ENCODE assay signal across 10 mouse cellular contexts in genomic region chr10:127825386-127825785, GRCm38 (mm10). TPM values are rescaled to one million over a fixed set of nuclear protein-coding genes. Genes with fewer than 3 reads are reported as not detected.
DNase-seq lines count a peak whose midpoint lies in the region; ATAC-seq lines count a peak whose summit lies in the region.
"Had no signal": no experiment of that assay in that cellular context is flagged by ENCODE, and none has a peak within 500 bp of the region (broad histone marks: within the 10 kb centered on the region; RNA-seq: fewer than 3 reads in every experiment).

No protein-coding gene starts in this region.

- no peaks in the 10 kb centered on the region for H3K36me3 ChIP-seq in hindbrain, embryonic 10.5 days
- H3K36me3 ChIP-seq in hindbrain, embryonic 14.5 days (replicated peaks; ENCODE audit: control insufficient read depth, insufficient read depth): no peaks in the 10 kb centered on the region
- H3K36me3 ChIP-seq in neural tube, embryonic 15.5 days: no peaks in the 10 kb centered on the region
- no peaks in the 10 kb centered on the region for H3K36me3 ChIP-seq in hindbrain, embryonic 13.5 days
- H3K36me3 ChIP-seq: neural tube, embryonic 12.5 days had no signal

- no peaks in the 10 kb centered on the region for H3K27me3 ChIP-seq in hindbrain, embryonic 10.5 days (ENCODE audit: insufficient read depth, poor library complexity, severe bottlenecking)
- no peaks in the 10 kb centered on the region for H3K27me3 ChIP-seq in hindbrain, embryonic 14.5 days (ENCODE audit: control insufficient read depth, insufficient read depth, low read length)
- H3K27me3 ChIP-seq in neural tube, embryonic 15.5 days (replicated peaks): no peaks in the 10 kb centered on the region
- H3K27me3 ChIP-seq in hindbrain, embryonic 13.5 days: no peaks in the 10 kb centered on the region
- H3K27me3 ChIP-seq: neural tube, embryonic 12.5 days had no signal

- no peak overlapping the region for H3K4me3 ChIP-seq in hindbrain, embryonic 10.5 days
- no peak overlapping the region for H3K4me3 ChIP-seq in hindbrain, embryonic 14.5 days (replicated peaks; ENCODE audit: low read length)
- H3K4me3 ChIP-seq in neural tube, embryonic 15.5 days (replicated peaks): no peak overlapping the region
- no peak overlapping the region for H3K4me3 ChIP-seq in hindbrain, embryonic 13.5 days
- H3K4me3 ChIP-seq: neural tube, embryonic 12.5 days had no signal

- H3K9ac ChIP-seq in hindbrain, embryonic 14.5 days: no peak overlapping the region
- H3K9ac ChIP-seq in neural tube, embryonic 15.5 days (replicated peaks): no peak overlapping the region
- no peak overlapping the region for H3K9ac ChIP-seq in hindbrain, embryonic 13.5 days
- H3K9ac ChIP-seq: neural tube, embryonic 12.5 days had no signal

- no peak overlapping the region for H3K27ac ChIP-seq in hindbrain, embryonic 10.5 days
- H3K27ac ChIP-seq in hindbrain, embryonic 14.5 days: no peak overlapping the region
- no peak overlapping the region for H3K27ac ChIP-seq in neural tube, embryonic 15.5 days (replicated peaks)
- no peak overlapping the region for H3K27ac ChIP-seq in hindbrain, embryonic 13.5 days
- H3K27ac ChIP-seq: neural tube, embryonic 12.5 days had no signal

- no peak overlapping the region for H3K4me2 ChIP-seq in hindbrain, embryonic 14.5 days (replicated peaks)
- H3K4me2 ChIP-seq in neural tube, embryonic 15.5 days: no peak overlapping the region
- H3K4me2 ChIP-seq in hindbrain, embryonic 13.5 days: no peak overlapping the region
- H3K4me2 ChIP-seq: neural tube, embryonic 12.5 days had no signal

- peaks cover 4% of the 10 kb centered on the region; the same call in 1 of the 2 replicates for H3K9me3 ChIP-seq in hindbrain, embryonic 10.5 days
- H3K9me3 ChIP-seq in hindbrain, embryonic 14.5 days (ENCODE audit: control insufficient read depth, low read length): 0 out of 2 replicates have a peak, but pooled peaks cover 4% of the 10 kb centered on the region
- no peaks in the 10 kb centered on the region; the same call in 1 of the 2 replicates for H3K9me3 ChIP-seq in neural tube, embryonic 15.5 days (replicated peaks)
- H3K9me3 ChIP-seq in hindbrain, embryonic 13.5 days: peaks cover 4% of the 10 kb centered on the region; the same call in 1 of the 2 replicates

- 80% methylated on average over 6 of the region's 6 CpGs for WGBS in hindbrain, embryonic 10.5 days
- 87% methylated on average over 6 of the region's 6 CpGs for WGBS in hindbrain, embryonic 14.5 days
- WGBS in neural tube, embryonic 15.5 days: 80% methylated on average over 6 of the region's 6 CpGs
- 87% methylated on average over 6 of the region's 6 CpGs for WGBS in hindbrain, embryonic 13.5 days

- ATAC-seq in hindbrain, embryonic 14.5 days (ENCODE audit: low FRiP score): no peak
- no peak for ATAC-seq in neural tube, embryonic 15.5 days (ENCODE audit: low FRiP score)
- ATAC-seq in hindbrain, embryonic 13.5 days (ENCODE audit: low FRiP score): no peak

- peak; percentile 8 for DNase-seq in hindbrain, embryonic 10.5 days (ENCODE audit: low spot score)
- no peak for DNase-seq in hindbrain, embryonic 14.5 days (ENCODE audit: low spot score)
- DNase-seq in 416B (ENCODE audit: low read depth) (peak; percentile 75), ZHBTc4 (ENCODE audit: low read depth, low spot score) (peak; percentile 67)
- DNase-seq in kidney, postnatal 14 days: peak; percentile 33
- no peak for DNase-seq in cerebellum, adult 8-10 months

- no peaks in the 10 kb centered on the region for H3K4me1 ChIP-seq in hindbrain, embryonic 10.5 days (replicated peaks)
- H3K4me1 ChIP-seq in hindbrain, embryonic 14.5 days (replicated peaks; ENCODE audit: control insufficient read depth, insufficient read depth, low read length): no peaks in the 10 kb centered on the region
- no peaks in the 10 kb centered on the region for H3K4me1 ChIP-seq in neural tube, embryonic 15.5 days
- H3K4me1 ChIP-seq in hindbrain, embryonic 13.5 days (replicated peaks): no peaks in the 10 kb centered on the region
- H3K4me1 ChIP-seq: neural tube, embryonic 12.5 days had no signal

RNA-seq across cellular contexts. Expression of gene Rdh19, which starts 24.3 kb away (rescaled TPM):
- polyA plus RNA-seq in hindbrain, embryonic 10.5 days (2016; fragmentation: Nextera tagmentation; extraction: Ambion mirVana): not detected in 2 replicates
- not detected in 2 replicates for polyA plus RNA-seq in hindbrain, embryonic 14.5 days (2014; fragmentation: Nextera tagmentation; extraction: Ambion mirVana)
- not detected in 2 replicates for polyA plus RNA-seq in neural tube, embryonic 15.5 days (2015; fragmentation: Nextera tagmentation; extraction: Ambion mirVana)
- not detected in 2 replicates for polyA plus RNA-seq in hindbrain, embryonic 13.5 days (2015; fragmentation: Nextera tagmentation; extraction: Ambion mirVana)
- polyA plus RNA-seq: large intestine, adult 2 months; neural tube, embryonic 12.5 days had no signal

RNA-seq across cellular contexts. Expression of gene Rdh16, which starts 24.4 kb away (rescaled TPM):
- polyA plus RNA-seq in hindbrain, embryonic 10.5 days (2016; fragmentation: Nextera tagmentation; extraction: Ambion mirVana): not detected in 2 replicates
- 0.10 TPM in 1 of 2 replicates, not detected in the other for polyA plus RNA-seq in hindbrain, embryonic 14.5 days (2014; fragmentation: Nextera tagmentation; extraction: Ambion mirVana)
- polyA plus RNA-seq in neural tube, embryonic 15.5 days (2015; fragmentation: Nextera tagmentation; extraction: Ambion mirVana): 0.05 and 0.09 TPM in 2 replicates
- polyA plus RNA-seq in hindbrain, embryonic 13.5 days (2015; fragmentation: Nextera tagmentation; extraction: Ambion mirVana): not detected in 2 replicates
- polyA plus RNA-seq: neural tube, embryonic 12.5 days had no signal

RNA-seq across cellular contexts. Expression of gene Rdh16f2, which starts 40.9 kb away (rescaled TPM):
- not detected in 2 replicates for polyA plus RNA-seq in hindbrain, embryonic 10.5 days (2016; fragmentation: Nextera tagmentation; extraction: Ambion mirVana)
- not detected in 2 replicates for polyA plus RNA-seq in hindbrain, embryonic 14.5 days (2014; fragmentation: Nextera tagmentation; extraction: Ambion mirVana)
- polyA plus RNA-seq in neural tube, embryonic 15.5 days (2015; fragmentation: Nextera tagmentation; extraction: Ambion mirVana): not detected in 2 replicates
- not detected in 2 replicates for polyA plus RNA-seq in hindbrain, embryonic 13.5 days (2015; fragmentation: Nextera tagmentation; extraction: Ambion mirVana)
- polyA plus RNA-seq: neural tube, embryonic 12.5 days had no signal

RNA-seq across cellular contexts. Expression of gene Rdh9, which starts 49.2 kb away (rescaled TPM):
- polyA plus RNA-seq in hindbrain, embryonic 10.5 days (2016; fragmentation: Nextera tagmentation; extraction: Ambion mirVana): not detected in 2 replicates
- polyA plus RNA-seq in hindbrain, embryonic 14.5 days (2014; fragmentation: Nextera tagmentation; extraction: Ambion mirVana): 0.12 TPM in 1 of 2 replicates, not detected in the other
- polyA plus RNA-seq in neural tube, embryonic 15.5 days (2015; fragmentation: Nextera tagmentation; extraction: Ambion mirVana): 0.09 and 0.27 TPM in 2 replicates
- polyA plus RNA-seq in hindbrain, embryonic 13.5 days (2015; fragmentation: Nextera tagmentation; extraction: Ambion mirVana): 0.13 and 0.16 TPM in 2 replicates

Comparison
In these comparisons a context has a peak if more than half of its experiments do, and no peak if none do; other contexts are left out.
1. DNase-seq: peak in hindbrain, embryonic 10.5 days (single experiment), 416B (single experiment), ZHBTc4 (single experiment) and kidney, postnatal 14 days (single experiment); none in hindbrain, embryonic 14.5 days (single experiment) and cerebellum, adult 8-10 months (single experiment).